Mouse (Mus musculus) heart, embryonic 16.5 days (tissue): ENCODE data around the gene Arl4c. TPM values are rescaled to one million over a fixed set of nuclear protein-coding genes. Genes with fewer than 3 reads are reported as not detected.
A peak's percentile ranks its signal among the peaks of the same experiment; 100 is the strongest.

ENCODE experiments used
- ATAC-seq: fragments of 200-750 bp; cut with Nextera tagmentation; replicated peaks from 2 replicates; pipeline ENCODE4 v1.8.0; 2017; ENCODE audit warnings: moderate number of reproducible peaks; ENCODE audit not compliant: insufficient read depth, low FRiP score; ENCODE audit errors: extremely low read depth
- H3K27ac ChIP-seq: fragments of 300-500 bp; sonication (generic); 2 replicates; pipeline ENCODE4 v1.5.1; 2014; ENCODE audit warnings: mild to moderate bottlenecking, low read length, control low read depth, moderate library complexity
- H3K27me3 ChIP-seq: fragments of 300-500 bp; sonication (generic); 2 replicates; pipeline ENCODE4 v1.6.1; 2014; ENCODE audit warnings: low read length, mixed read lengths; ENCODE audit not compliant: control insufficient read depth, insufficient read depth
- H3K36me3 ChIP-seq: fragments of 300-500 bp; sonication (generic); 2 replicates; pipeline ENCODE4 v1.6.1; 2014; ENCODE audit not compliant: control insufficient read depth, insufficient read depth
- H3K4me1 ChIP-seq: fragments of 300-500 bp; sonication (generic); 2 replicates; pipeline ENCODE4 v1.6.1; 2014; ENCODE audit warnings: low read length, mixed read lengths; ENCODE audit not compliant: control insufficient read depth, insufficient read depth
- H3K4me2 ChIP-seq: fragments of 300-500 bp; sonication (generic); 2 replicates; pipeline ENCODE4 v1.6.1; 2014; ENCODE audit warnings: low read depth, mild to moderate bottlenecking, control low read depth, low read length
- H3K4me3 ChIP-seq: fragments of 300-500 bp; sonication (generic); 2 replicates; pipeline ENCODE4 v1.5.1; 2014; ENCODE audit warnings: mild to moderate bottlenecking, control low read depth, low read length
- H3K9ac ChIP-seq: fragments of 300-500 bp; sonication (generic); 2 replicates; pipeline ENCODE4 v1.6.1; 2014; ENCODE audit warnings: low read length, control low read depth
- H3K9me3 ChIP-seq: fragments of 300-500 bp; sonication (generic); replicated peaks from 2 replicates; pipeline ENCODE4 v1.6.1; 2016; ENCODE audit warnings: low read length; ENCODE audit not compliant: control insufficient read depth
- WGBS: fragments of 180-500 bp; shearing (Covaris S2); extraction: QIAGEN DNeasy Blood & Tissue Kit; methylation state at CpG from one replicate; pipeline ENCODE4 v1.1.7; 2014; 5-methylcytosine and 5-hydroxymethylcytosine counted together
- polyA plus RNA-seq: library from polyadenylated mRNA; unstranded; fragments of >200 nt; fragmentation: Nextera tagmentation; extraction: Ambion mirVana; gene quantifications from 2 replicates; pipeline ENCODE4 v1.2.1, GENCODE M21; 2015

Arl4c gene
- polyA plus RNA-seq, 1 experiment from 2014 or later = 7.7 TPM

DNA sequence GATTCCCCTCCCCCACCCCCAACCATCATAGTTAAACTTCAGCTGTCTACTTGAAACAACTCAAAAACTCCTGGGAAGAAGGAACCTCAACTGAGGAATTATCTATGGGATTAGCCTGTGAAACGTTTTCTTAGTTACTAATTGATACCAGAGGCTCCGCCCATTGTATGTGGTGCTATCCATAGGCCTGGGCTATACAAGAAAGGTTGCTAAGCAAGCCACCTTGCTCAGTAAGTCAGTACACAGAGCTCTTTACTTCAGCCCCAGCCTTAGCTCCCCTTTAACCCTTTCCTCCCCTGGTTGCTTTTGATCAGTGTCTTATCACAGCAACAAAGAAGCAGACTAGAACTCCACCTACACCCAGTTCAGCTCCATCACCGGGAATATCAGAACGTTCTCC lies 31.2 kb downstream of the Arl4c start:
- H3K9me3 ChIP-seq = no peaks in the 10 kb centered on the region
- 64% methylated on average over 4 of the region's 4 CpGs for whole genome bisulfite sequencing
- no peaks in the 10 kb centered on the region; the same call in 1 of the 2 replicates for H3K4me1 ChIP-seq
- H3K27ac ChIP-seq = no peak overlapping the region
- H3K4me2 ChIP-seq = no peak overlapping the region
- H3K27me3 ChIP-seq = no peaks in the 10 kb centered on the region
- no peaks in the 10 kb centered on the region for H3K36me3 ChIP-seq
- H3K4me3 ChIP-seq = no peak overlapping the region
- no peak overlapping the region for H3K9ac ChIP-seq
- ATAC-seq = no peak

- Histone ChIP-seq H3K27me3 (no peaks in the 10 kb centered on the region), H3K36me3 (no peaks in the 10 kb centered on the region), H3K9me3 (no peaks in the 10 kb centered on the region), H3K4me3 (no peak overlapping the region), H3K9ac (no peak overlapping the region), H3K27ac (no peak overlapping the region), H3K4me1 (no peaks in the 10 kb centered on the region; the same call in 1 of the 2 replicates), H3K4me2 (no peak overlapping the region)
- ATAC-seq = no peak
- 53% methylated on average over 14 of the region's 14 CpGs for WGBS
Measured at GRCm38 (mm10) chr1:88668846-88669810, 32.9 kb downstream of the Arl4c start.

- H3K36me3 ChIP-seq = no peaks in the 10 kb centered on the region
- no peaks in the 10 kb centered on the region; the same call in 1 of the 2 replicates for H3K4me1 ChIP-seq
- H3K27me3 ChIP-seq = no peaks in the 10 kb centered on the region
- H3K4me3 ChIP-seq = no peak overlapping the region
- H3K27ac ChIP-seq = no peak overlapping the region
- H3K9ac ChIP-seq = no peak overlapping the region
- no peak for ATAC-seq
- 13% methylated on average over 7 of the region's 7 CpGs for WGBS
- no peak overlapping the region for H3K4me2 ChIP-seq
- no peaks in the 10 kb centered on the region for H3K9me3 ChIP-seq
Measured at GRCm38 (mm10) chr1:88668353-88668752, 33.7 kb downstream of the Arl4c start.

DNA sequence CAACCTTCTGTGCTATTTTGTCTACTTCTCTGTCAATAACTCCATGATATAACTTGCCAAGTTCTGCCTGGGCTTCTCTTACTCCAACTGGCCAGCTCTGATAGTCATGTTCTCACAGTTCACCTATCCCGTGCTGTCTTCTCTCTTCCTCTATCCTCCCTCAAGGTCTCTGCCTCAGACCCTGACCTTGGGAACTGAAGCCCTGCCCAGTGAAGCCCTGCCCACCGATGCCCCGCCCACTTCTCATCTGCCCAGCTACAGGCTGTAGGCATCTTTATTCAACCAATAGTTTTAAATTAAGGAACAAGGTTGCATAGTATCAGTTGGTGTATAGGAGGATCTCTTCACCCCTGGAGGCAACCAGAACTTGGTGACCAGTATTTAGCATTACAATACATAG lies 37.4 kb downstream of the Arl4c start:
- H3K4me3 ChIP-seq = no peak overlapping the region
- no peak overlapping the region for H3K4me2 ChIP-seq
- no peak overlapping the region for H3K27ac ChIP-seq
- no peaks in the 10 kb centered on the region for H3K9me3 ChIP-seq
- H3K9ac ChIP-seq = no peak overlapping the region
- H3K4me1 ChIP-seq = no peaks in the 10 kb centered on the region; the same call in 1 of the 2 replicates
- H3K27me3 ChIP-seq = no peaks in the 10 kb centered on the region
- H3K36me3 ChIP-seq = no peaks in the 10 kb centered on the region
- 56% methylated on average over 3 of the region's 3 CpGs for WGBS
- no peak for ATAC-seq

DNA sequence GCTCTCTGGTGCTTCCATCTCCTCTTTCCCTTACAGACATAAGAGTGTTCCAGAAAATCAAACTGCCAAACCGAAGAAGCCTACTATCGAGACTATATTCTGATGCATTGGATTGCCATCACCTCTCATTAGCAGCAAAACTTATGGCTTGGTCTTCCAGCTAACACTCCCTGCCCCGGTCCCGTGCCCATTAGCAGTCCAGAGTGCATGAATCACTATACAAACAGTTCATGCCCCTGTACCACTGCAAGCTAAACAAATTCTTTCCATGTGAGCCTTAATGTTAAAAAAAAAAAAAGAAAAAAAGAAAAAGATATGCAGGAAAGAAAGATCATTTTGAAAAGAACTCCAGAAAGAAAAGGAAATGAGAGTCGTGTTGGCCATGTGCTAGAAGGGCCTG lies 39.3 kb downstream of the Arl4c start:
- Histone ChIP-seq H3K27me3 (no peaks in the 10 kb centered on the region), H3K36me3 (no peaks in the 10 kb centered on the region), H3K4me2 (no peak overlapping the region), H3K27ac (no peak overlapping the region), H3K9me3 (no peaks in the 10 kb centered on the region), H3K4me1 (peaks cover 9% of the 10 kb centered on the region; the same call in 1 of the 2 replicates), H3K9ac (no peak overlapping the region), H3K4me3 (no peak overlapping the region)
- ATAC-seq = no peak
- WGBS = 67% methylated on average over 5 of the region's 5 CpGs

GRCm38 (mm10) chr1:88661209-88661608 lies 40.8 kb downstream of the Arl4c start:
- H3K27me3 ChIP-seq = no peaks in the 10 kb centered on the region
- ATAC-seq = no peak
- H3K4me1 ChIP-seq = peaks cover 12% of the 10 kb centered on the region
- H3K36me3 ChIP-seq = no peaks in the 10 kb centered on the region
- WGBS = 84% methylated on average over 3 of the region's 3 CpGs
- no peak overlapping the region for H3K4me3 ChIP-seq
- H3K4me2 ChIP-seq = no peak overlapping the region
- no peak overlapping the region for H3K27ac ChIP-seq
- no peak overlapping the region for H3K9ac ChIP-seq
- H3K9me3 ChIP-seq = no peaks in the 10 kb centered on the region

- WGBS = 30% methylated on average over 6 of the region's 6 CpGs
Measured at GRCm38 (mm10) chr1:88658290-88658857, 43.6 kb downstream of the Arl4c start.

DNA sequence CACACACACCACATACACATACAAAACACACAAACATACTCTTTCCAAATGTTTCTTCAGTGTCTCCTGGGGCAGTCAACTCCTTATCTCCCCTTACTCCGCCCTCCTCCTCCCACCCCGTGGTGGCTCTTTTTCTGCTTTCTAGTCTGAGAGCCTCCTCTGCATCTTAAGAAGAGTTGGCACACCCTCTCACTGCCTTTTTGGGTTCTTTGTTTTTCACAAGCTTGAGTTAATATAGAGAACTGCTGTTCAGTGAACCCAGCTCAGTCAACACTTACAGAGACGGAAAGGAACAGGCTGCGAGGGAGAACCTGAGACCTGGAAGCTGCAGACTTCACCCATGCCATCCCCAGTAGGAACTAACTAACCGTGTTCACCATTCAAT lies 45.9 kb downstream of the Arl4c start:
- 64% methylated on average over 5 of the region's 5 CpGs for WGBS
- H3K27ac ChIP-seq = no peak overlapping the region
- no peaks in the 10 kb centered on the region for H3K27me3 ChIP-seq
- H3K9ac ChIP-seq = no peak overlapping the region
- peaks cover 15% of the 10 kb centered on the region for H3K4me1 ChIP-seq
- H3K4me2 ChIP-seq = no peak overlapping the region
- ATAC-seq = no peak
- no peaks in the 10 kb centered on the region for H3K36me3 ChIP-seq
- H3K4me3 ChIP-seq = no peak overlapping the region
- H3K9me3 ChIP-seq = no peaks in the 10 kb centered on the region

More at GRCm38 (mm10) chr1:88658290-88658857, 43.6 kb downstream of the Arl4c start:
- peak overlapping the region; percentile 92 for H3K27ac ChIP-seq
- no peaks in the 10 kb centered on the region for H3K9me3 ChIP-seq
- H3K4me2 ChIP-seq = peak overlapping the region; percentile 34; the same call in 1 of the 2 replicates
- H3K4me3 ChIP-seq = no peak overlapping the region
- no peaks in the 10 kb centered on the region for H3K27me3 ChIP-seq
- H3K9ac ChIP-seq = peak overlapping the region; percentile 22
- peaks cover 15% of the 10 kb centered on the region for H3K4me1 ChIP-seq
- no peaks in the 10 kb centered on the region for H3K36me3 ChIP-seq
- peak; percentile 61; the same call in 1 of the 2 replicates for ATAC-seq
